Mouse (Mus musculus) liver, postnatal 0 days (tissue): ENCODE data around the gene Strada. TPM values are rescaled to one million over a fixed set of nuclear protein-coding genes. Genes with fewer than 3 reads are reported as not detected.

Source experiments
- ATAC-seq: fragments of 200-750 bp; cut with Nextera tagmentation; 2 replicates; pipeline ENCODE4 v1.8.0; 2017; ENCODE audit warnings: mild to moderate bottlenecking, moderate library complexity
- DNase-seq: peaks from one replicate; pipeline ENCODE4 v3.0.0-alpha.2; 2016
- H3K27ac ChIP-seq: fragments of 300-500 bp; sonication (generic); 2 replicates; pipeline ENCODE4 v1.5.1; 2014; ENCODE audit warnings: antibody characterized with exemption, moderate library complexity, mild to moderate bottlenecking, low read depth
- H3K27me3 ChIP-seq: fragments of 300-500 bp; sonication (generic); 2 replicates; pipeline ENCODE4 v1.6.1; 2014; ENCODE audit warnings: low read length, control low read depth, mixed read lengths; ENCODE audit not compliant: insufficient read depth
- H3K36me3 ChIP-seq: fragments of 300-500 bp; sonication (generic); replicated peaks from 2 replicates; pipeline ENCODE4 v1.6.1; 2014; ENCODE audit warnings: mild to moderate bottlenecking, control low read depth, low read length, moderate library complexity, mixed read lengths; ENCODE audit not compliant: insufficient read depth
- H3K4me1 ChIP-seq: fragments of 300-500 bp; sonication (generic); 2 replicates; pipeline ENCODE4 v1.6.1; 2014; ENCODE audit warnings: antibody characterized with exemption, mild to moderate bottlenecking, control low read depth; ENCODE audit not compliant: insufficient read depth
- H3K4me2 ChIP-seq: fragments of 300-500 bp; sonication (generic); 2 replicates; pipeline ENCODE4 v1.6.1; 2014; ENCODE audit warnings: low read depth, mild to moderate bottlenecking, low read length, moderate library complexity, mixed read lengths
- H3K4me3 ChIP-seq: fragments of 300-500 bp; sonication (generic); 2 replicates; pipeline ENCODE4 v1.5.1; 2014; ENCODE audit warnings: low read depth, low read length
- H3K9ac ChIP-seq: fragments of 300-500 bp; sonication (generic); replicated peaks from 2 replicates; pipeline ENCODE4 v1.6.1; 2014; ENCODE audit warnings: mild to moderate bottlenecking, moderate library complexity
- H3K9me3 ChIP-seq: fragments of 300-500 bp; sonication (generic); 2 replicates; pipeline ENCODE4 v1.6.1; 2016; ENCODE audit warnings: mild to moderate bottlenecking, control low read depth, low read length, mixed read lengths
- CTCF ChIP-seq: sonication (generic); IDR thresholded peaks from 2 replicates; pipeline ENCODE4 v1.5.1; 2016; ENCODE audit warnings: antibody characterized with exemption, low read depth
- EP300 ChIP-seq: IDR thresholded peaks from 2 replicates; pipeline ENCODE4 v1.6.1; 2016; ENCODE audit warnings: antibody characterized with exemption, low read depth, mild to moderate bottlenecking
- WGBS: fragments of 180-500 bp; shearing (Covaris S2); extraction: QIAGEN DNeasy Blood & Tissue Kit; methylation state at CpG from one replicate; pipeline ENCODE4 v1.1.7; 2014; ENCODE audit not compliant: insufficient replicate concordance; 5-methylcytosine and 5-hydroxymethylcytosine counted together
- polyA plus RNA-seq: library from polyadenylated mRNA; unstranded; fragments of >200 nt; fragmentation: Nextera tagmentation; extraction: Ambion mirVana; gene quantifications from 2 replicates; pipeline ENCODE4 v1.2.1, GENCODE M21; 2015

Gene Strada
- polyA plus RNA-seq, 1 experiment from 2014 or later: 4.9 TPM

GRCm38 (mm10) chr11:106163546-106163945 lies 38.4 kb downstream of the Strada start:
- Histone ChIP-seq H3K4me1 (peaks cover 15% of the 10 kb centered on the region), H3K4me2 (peak overlapping the region; percentile 26; the same call in 1 of the 2 replicates), H3K27ac (peak overlapping the region; percentile 64), H3K27me3 (no peaks in the 10 kb centered on the region), H3K36me3 (peaks cover 3% of the 10 kb centered on the region), H3K9me3 (no peaks in the 10 kb centered on the region), H3K4me3 (no peak overlapping the region), H3K9ac (no peak overlapping the region)
- no peak for ATAC-seq
- WGBS: 58% methylated on average over 4 of the region's 4 CpGs
- TF ChIP-seq EP300: no peak; the same call in 1 of the 2 replicates
- no peak for TF ChIP-seq CTCF
- DNase-seq: no peak

GRCm38 (mm10) chr11:106162237-106162636 lies 39.7 kb downstream of the Strada start:
- Histone ChIP-seq H3K27me3 (no peaks in the 10 kb centered on the region), H3K4me3 (no peak overlapping the region), H3K27ac (no peak overlapping the region), H3K9me3 (no peaks in the 10 kb centered on the region), H3K4me2 (no peak overlapping the region), H3K36me3 (peaks cover 5% of the 10 kb centered on the region), H3K9ac (no peak overlapping the region), H3K4me1 (peaks cover 15% of the 10 kb centered on the region)
- no peak for ATAC-seq
- no peak for TF ChIP-seq CTCF
- DNase-seq: no peak
- 80% methylated on average over 2 of the region's 2 CpGs for WGBS

- Histone ChIP-seq H3K9ac (peak within 1 kb of the TSS; percentile 88), H3K4me2 (peak within 1 kb of the TSS; percentile 93), H3K27me3 (no peaks in the 10 kb centered on the region), H3K4me1 (peaks cover 13% of the 10 kb centered on the region), H3K4me3 (peak within 1 kb of the TSS; percentile 75), H3K9me3 (no peaks in the 10 kb centered on the region), H3K27ac (peak within 1 kb of the TSS; percentile 97), H3K36me3 (peaks cover 8% of the 10 kb centered on the region)
- DNase-seq: peak; percentile 48
- ATAC-seq: peak; percentile 9
- 29% methylated on average over 22 of the region's 22 CpGs for WGBS
- TF ChIP-seq CTCF: no peak
- TF ChIP-seq EP300: no peak
These were observed 40.9 kb downstream of the Strada start, which contains the start of the genes Gm10840 and Limd2 for GRCm38 (mm10) chr11:106160841-106161721. Gene Gm10840 (plus strand): TSS chr11:106160850. Gene Limd2 (minus strand): TSS chr11:106160860.

- H3K4me1 ChIP-seq: peaks cover 19% of the 10 kb centered on the region
- peak overlapping the region; percentile 97 for H3K27ac ChIP-seq
- peak; percentile 75 for DNase-seq
These were observed 41.8 kb downstream of the Strada start for GRCm38 (mm10) chr11:106159921-106160840.

GRCm38 (mm10) chr11:106159216-106159920 lies 42.6 kb downstream of the Strada start:
- Histone ChIP-seq H3K4me1 (peaks cover 25% of the 10 kb centered on the region), H3K36me3 (peaks cover 18% of the 10 kb centered on the region)
- WGBS: under 1% methylated on average over 22 of the region's 25 CpGs

More at GRCm38 (mm10) chr11:106159921-106160840, 41.8 kb downstream of the Strada start:
- no peaks in the 10 kb centered on the region for H3K9me3 ChIP-seq
- H3K4me3 ChIP-seq: peak overlapping the region; percentile 75
- H3K36me3 ChIP-seq: peaks cover 13% of the 10 kb centered on the region
- H3K4me2 ChIP-seq: peak overlapping the region; percentile 93
- no peaks in the 10 kb centered on the region for H3K27me3 ChIP-seq
- TF ChIP-seq CTCF: no peak
- TF ChIP-seq EP300: no peak
- whole genome bisulfite sequencing: 1% methylated on average over 69 of the region's 106 CpGs
- peak; percentile 45 for ATAC-seq
- peak overlapping the region; percentile 88 for H3K9ac ChIP-seq

More at GRCm38 (mm10) chr11:106159216-106159920, 42.6 kb downstream of the Strada start:
- peak overlapping the region; percentile 97 for H3K27ac ChIP-seq
- H3K4me3 ChIP-seq: peak overlapping the region; percentile 75
- H3K9me3 ChIP-seq: no peaks in the 10 kb centered on the region
- peak overlapping the region; percentile 88 for H3K9ac ChIP-seq
- peak overlapping the region; percentile 93 for H3K4me2 ChIP-seq
- ATAC-seq (peak; percentile 43), DNase-seq (peak; percentile 72)
- TF ChIP-seq CTCF (no peak), EP300 (no peak)
- H3K27me3 ChIP-seq: no peaks in the 10 kb centered on the region
